Comparison of ENCODE assay signal across 29 mouse cellular contexts in the genomic region with DNA sequence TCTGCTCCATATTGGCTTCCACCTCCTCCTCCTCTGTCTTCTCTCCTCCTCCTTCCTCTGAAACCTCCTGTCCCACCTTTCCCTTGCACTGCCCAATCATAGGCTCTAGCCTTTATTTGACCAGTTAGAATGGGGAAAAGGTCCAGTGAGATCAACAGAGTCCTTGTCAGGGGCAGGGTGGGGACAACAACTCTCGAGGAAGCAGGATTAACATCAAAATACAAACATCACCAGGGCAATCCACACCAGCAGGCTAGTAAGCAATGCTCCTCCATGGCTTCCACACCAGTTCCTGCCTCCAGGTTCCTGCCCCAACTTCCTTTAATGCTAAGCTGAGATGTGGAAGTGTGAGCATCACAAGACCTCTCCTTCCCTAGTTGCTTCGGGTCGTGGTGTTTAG. TPM values are rescaled to one million over a fixed set of nuclear protein-coding genes. Genes with fewer than 3 reads are reported as not detected.
DNase-seq lines count a peak whose midpoint lies in the region; ATAC-seq and TF ChIP-seq lines count a peak whose summit lies in the region.
"Had no signal": no experiment of that assay in that cellular context is flagged by ENCODE, and none has a peak within 500 bp of the region (broad histone marks: within the 10 kb centered on the region; RNA-seq: fewer than 3 reads in every experiment).

No protein-coding gene starts in this region.

- no peaks in the 10 kb centered on the region for H3K36me3 ChIP-seq in E14TG2a.4 (ENCODE audit: insufficient read depth, low read length)
- H3K36me3 ChIP-seq in ES-E14 (ENCODE audit: control insufficient read depth, insufficient read depth, low read length, poor library complexity, severe bottlenecking), result no peaks in the 10 kb centered on the region
- H3K36me3 ChIP-seq in stomach, postnatal 0 days (ENCODE audit: control insufficient read depth, insufficient read depth, low read length), result peaks cover 6% of the 10 kb centered on the region; the same call in 1 of the 2 replicates
- H3K36me3 ChIP-seq: embryonic facial prominence, embryonic 10.5 days; forebrain, embryonic 12.5 days; heart, embryonic 10.5 days had no signal

- ATAC-seq in stomach, postnatal 0 days (ENCODE audit: low FRiP score, low TSS enrichment), result peak; percentile 55; the same call in 1 of the 2 replicates
- ATAC-seq: forebrain, embryonic 16.5 days; hindbrain, postnatal 0 days; inflammation-experienced regulatory T-cells, adult 6 months; intestine, embryonic 16.5 days; Patski had no signal

- TF ChIP-seq EP300 in stomach, postnatal 0 days (optimal IDR thresholded peaks at IDR 0.05), result no peak

- H3K4me3 ChIP-seq in E14TG2a.4 (replicated peaks; ENCODE audit: low read length) (peak overlapping the region; percentile 55), ES-E14 (ENCODE audit: insufficient read depth in 1 of 2, low read depth in 1 of 2, low read length in 2 of 2, poor library complexity in 1 of 2, severe bottlenecking in 1 of 2) (peak overlapping the region; percentile 40 to 61)
- H3K4me3 ChIP-seq in stomach, postnatal 0 days (ENCODE audit: low read depth, low read length), result no peak overlapping the region
- H3K4me3 ChIP-seq: embryonic facial prominence, embryonic 10.5 days; embryonic facial prominence, embryonic 13.5 days; erythroblast, embryonic 14.5 days; forebrain, embryonic 12.5 days; heart, embryonic 10.5 days; heart, embryonic 13.5 days had no signal

- DNase-seq in ES-E14 (ENCODE audit: low read depth, low spot score) (peak; percentile 78), ZHBTc4 (ENCODE audit: low read depth, low spot score) (peak; percentile 95)
- DNase-seq in stomach, postnatal 0 days (ENCODE audit: low spot score), result no peak
- no peak for DNase-seq in heart, adult 8-10 months (ENCODE audit: low spot score)
- no peak for DNase-seq in thymus, postnatal 4 days
- no peak for DNase-seq in embryo, embryonic 11 days
- DNase-seq: adrenal gland, postnatal 14 days; cerebellum, adult 18-20 months; cerebellum, adult 9-10 months; cerebellum, postnatal 14 days; gastrocnemius, postnatal 10 days; heart, adult 11 months; heart, postnatal 14 days; heart, postnatal 4 days; kidney, adult 18-20 months had no signal

- 64% methylated on average over 3 of the region's 3 CpGs for WGBS in stomach, postnatal 0 days

- H3K4me2 ChIP-seq in stomach, postnatal 0 days (replicated peaks; ENCODE audit: low read depth), result no peak overlapping the region
- H3K4me2 ChIP-seq: embryonic facial prominence, embryonic 13.5 days; forebrain, embryonic 12.5 days; heart, embryonic 13.5 days; hindbrain, embryonic 14.5 days had no signal

- in situ Hi-C loops in ES-E14 (cut with MboI; ENCODE audit: low sequenced_read_pairs in 2 of 2, unreplicated experiment in 2 of 2), result no loop called here

- H3K9ac ChIP-seq in ES-E14 (ENCODE audit: insufficient read depth, low read depth, low read length, poor library complexity, severe bottlenecking), result 0 out of 2 replicates have a peak overlapping the region, but pooled peaks have one; percentile 33
- no peak overlapping the region for H3K9ac ChIP-seq in stomach, postnatal 0 days (ENCODE audit: low read length)
- H3K9ac ChIP-seq: embryonic facial prominence, embryonic 13.5 days; forebrain, embryonic 12.5 days; heart, embryonic 13.5 days; hindbrain, embryonic 14.5 days had no signal

- H3K27me3 ChIP-seq in E14TG2a.4 (ENCODE audit: insufficient read depth, low read length), result no peaks in the 10 kb centered on the region
- no peaks in the 10 kb centered on the region for H3K27me3 ChIP-seq in stomach, postnatal 0 days (ENCODE audit: control insufficient read depth, insufficient read depth, low read length)
- H3K27me3 ChIP-seq: embryonic facial prominence, embryonic 13.5 days; forebrain, embryonic 12.5 days; heart, embryonic 13.5 days; Patski had no signal

- peak overlapping the region; percentile 24; the same call in 1 of the 2 replicates for H3K27ac ChIP-seq in ES-E14 (ENCODE audit: insufficient read depth, low read depth, low read length, poor library complexity, severe bottlenecking)
- no peak overlapping the region for H3K27ac ChIP-seq in stomach, postnatal 0 days (replicated peaks)
- H3K27ac ChIP-seq: embryonic facial prominence, embryonic 10.5 days; embryonic facial prominence, embryonic 13.5 days; forebrain, embryonic 12.5 days; heart, embryonic 10.5 days; heart, embryonic 13.5 days; hindbrain, embryonic 14.5 days; hindbrain, postnatal 0 days had no signal

- no peak for TF ChIP-seq CTCF in E14TG2a.4 (conservative IDR thresholded peaks at IDR 0.05; ENCODE audit: low read length)
- no peak for TF ChIP-seq CTCF in stomach, postnatal 0 days (IDR thresholded peaks at IDR 0.05; ENCODE audit: low read depth)

- H3K4me1 ChIP-seq in E14TG2a.4 (replicated peaks; ENCODE audit: low read depth, low read length), result peaks cover 51% of the 10 kb centered on the region
- peaks cover 9 to 12% of the 10 kb centered on the region in 2 experiments; a peak in 2 of 4 replicates for H3K4me1 ChIP-seq in ES-E14 (ENCODE audit: control insufficient read depth in 2 of 2, insufficient read depth in 2 of 2, low read length in 2 of 2, poor library complexity in 1 of 2)
- H3K4me1 ChIP-seq in stomach, postnatal 0 days (replicated peaks; ENCODE audit: control insufficient read depth, insufficient read depth), result no peaks in the 10 kb centered on the region

- no peaks in the 10 kb centered on the region for H3K9me3 ChIP-seq in E14TG2a.4 (ENCODE audit: low read length)
- no peaks in the 10 kb centered on the region for H3K9me3 ChIP-seq in ES-E14 (ENCODE audit: control insufficient read depth, insufficient read depth, low read depth, low read length)
- H3K9me3 ChIP-seq in stomach, postnatal 0 days (ENCODE audit: control insufficient read depth, low read length), result no peaks in the 10 kb centered on the region
- H3K9me3 ChIP-seq: embryonic facial prominence, embryonic 10.5 days; embryonic facial prominence, embryonic 13.5 days; forebrain, embryonic 12.5 days; G1E; heart, embryonic 10.5 days; heart, embryonic 13.5 days had no signal

TF ChIP-seq in ES-E14, 5 proteins besides CTCF, POLR2A, EP300 and RAD21:
- TF ChIP-seq MAFK (IDR thresholded peaks at IDR 0.05; ENCODE audit: insufficient read depth, low read depth, low read length), result no peak

RNA-seq across cellular contexts. Expression of a gene that starts 1.1 kb away (rescaled TPM):
- total RNA-seq in ES-E14 (2012; rRNA removed), result 0.85 and 1.2 TPM in 2 replicates
- 0.47 TPM in 2 replicates for polyA plus RNA-seq in stomach, postnatal 0 days (2015; fragmentation: Nextera tagmentation; extraction: Ambion mirVana)
- under 1 TPM; 0.09 to 0.44 (median 0.30) TPM for total RNA-seq in heart, adult 8-10 months (2022)
- polyA plus RNA-seq: erythroblast, embryonic 14.5 days; G1E had no signal

RNA-seq across cellular contexts. Expression of a gene that starts 25.7 kb away (rescaled TPM):
- total RNA-seq in ES-E14 (2012; rRNA removed), result 3.5 and 4.1 TPM in 2 replicates
- 23.4 and 25.0 TPM in 2 replicates for polyA plus RNA-seq in stomach, postnatal 0 days (2015; fragmentation: Nextera tagmentation; extraction: Ambion mirVana)
- 10 to 100 TPM in 1 of 4 experiments, 1 to 10 TPM in 3; 6.5 to 10.9 (median 9.0) TPM for total RNA-seq in heart, adult 8-10 months (2022)
- polyA plus RNA-seq: erythroblast, embryonic 14.5 days; G1E had no signal

RNA-seq across cellular contexts. Expression of a gene that starts 33.5 kb away (rescaled TPM):
- total RNA-seq in ES-E14 (2012; rRNA removed), result 62.5 and 68.5 TPM in 2 replicates
- polyA plus RNA-seq in stomach, postnatal 0 days (2015; fragmentation: Nextera tagmentation; extraction: Ambion mirVana), result 67.2 and 71.1 TPM in 2 replicates
- total RNA-seq in heart, adult 8-10 months (2022), result 10 to 100 TPM; 18.5 to 24.8 (median 21.2) TPM
- polyA plus RNA-seq: erythroblast, embryonic 14.5 days had no signal

RNA-seq across cellular contexts. Expression of a gene that starts 56.5 kb away (rescaled TPM):
- total RNA-seq in ES-E14 (2012; rRNA removed), result 6.3 and 9.1 TPM in 2 replicates
- 4.6 and 5.5 TPM in 2 replicates for polyA plus RNA-seq in stomach, postnatal 0 days (2015; fragmentation: Nextera tagmentation; extraction: Ambion mirVana)
- total RNA-seq in heart, adult 8-10 months (2022), result 1 to 10 TPM in 1 of 4 experiments, under 1 TPM in 3; 0.41 to 1.8 (median 0.72) TPM
- polyA plus RNA-seq: erythroblast, embryonic 14.5 days; G1E had no signal

Comparison
In these comparisons a context has a peak if more than half of its experiments do, and no peak if none do; other contexts are left out.
1. DNase-seq: peak in ES-E14 (single experiment) and ZHBTc4 (single experiment); none in stomach, postnatal 0 days (single experiment), heart, adult 8-10 months (single experiment), thymus, postnatal 4 days (single experiment) and embryo, embryonic 11 days (single experiment).